Comparison of ENCODE assay signal across 16 mouse cellular contexts in genomic region chr7:65611298-65611697, GRCm38 (mm10).
"Had no signal": no experiment of that assay in that cellular context is flagged by ENCODE, and none has a peak within 500 bp of the region (broad histone marks: within the 10 kb centered on the region; RNA-seq: fewer than 3 reads in every experiment).

No protein-coding gene starts in this region.

- H3K27me3 ChIP-seq: kidney, embryonic 15.5 days; limb, embryonic 13.5 days; liver, embryonic 15.5 days; neural tube, embryonic 15.5 days had no signal

- H3K27ac ChIP-seq: kidney, embryonic 15.5 days; limb, embryonic 13.5 days; liver, embryonic 15.5 days; midbrain, embryonic 10.5 days; neural tube, embryonic 15.5 days had no signal

- H3K4me3 ChIP-seq: kidney, embryonic 15.5 days; limb, embryonic 13.5 days; liver, embryonic 15.5 days; midbrain, embryonic 10.5 days; myocyte; neural tube, embryonic 15.5 days had no signal

- H3K4me1 ChIP-seq: limb, embryonic 13.5 days; liver, embryonic 15.5 days; midbrain, embryonic 10.5 days had no signal

- ATAC-seq: lung, postnatal 0 days had no signal

- H3K9ac ChIP-seq: kidney, embryonic 15.5 days; limb, embryonic 13.5 days; liver, embryonic 15.5 days; neural tube, embryonic 15.5 days had no signal

- DNase-seq: kidney, postnatal 14 days; left cerebral cortex, postnatal 4 days; lung, adult 2 months; lung, postnatal 36 days; midbrain, embryonic 14.5 days; right cerebral cortex, adult 18-20 months; spleen, adult 18-20 months; thymus, adult 18-20 months; thymus, postnatal 14 days had no signal

- H3K4me2 ChIP-seq: kidney, embryonic 15.5 days; limb, embryonic 13.5 days; liver, embryonic 15.5 days; neural tube, embryonic 15.5 days had no signal

- H3K36me3 ChIP-seq: kidney, embryonic 15.5 days; limb, embryonic 13.5 days; liver, embryonic 15.5 days; midbrain, embryonic 10.5 days; neural tube, embryonic 15.5 days had no signal

- H3K9me3 ChIP-seq: kidney, embryonic 15.5 days; limb, embryonic 13.5 days; liver, embryonic 15.5 days; midbrain, embryonic 10.5 days; neural tube, embryonic 15.5 days had no signal
